ENCODE assay signal across 26 mouse cellular contexts in genomic region chr1:63401130-63401529, GRCm38 (mm10). TPM values are rescaled to one million over a fixed set of nuclear protein-coding genes. Genes with fewer than 3 reads are reported as not detected.
DNase-seq lines count a peak whose midpoint lies in the region; ATAC-seq lines count a peak whose summit lies in the region.
"Had no signal": no experiment of that assay in that cellular context is flagged by ENCODE, and none has a peak within 500 bp of the region (broad histone marks: within the 10 kb centered on the region; RNA-seq: fewer than 3 reads in every experiment).

No protein-coding gene starts in this region.

- H3K27ac ChIP-seq in forebrain, embryonic 14.5 days (ENCODE audit: low read depth, low read length) = no peak overlapping the region
- H3K27ac ChIP-seq in forebrain, embryonic 12.5 days = no peak overlapping the region
- H3K27ac ChIP-seq: embryonic facial prominence, embryonic 15.5 days; heart, embryonic 15.5 days; hindbrain, embryonic 13.5 days had no signal

- no peak for ATAC-seq in forebrain, embryonic 14.5 days
- no peak for ATAC-seq in forebrain, embryonic 12.5 days (ENCODE audit: low FRiP score)
- ATAC-seq: CD4-positive, CD25-positive, alpha-beta regulatory T cell, adult 4 months; intestine, embryonic 16.5 days had no signal

- H3K9me3 ChIP-seq in forebrain, embryonic 14.5 days (replicated peaks; ENCODE audit: control insufficient read depth, low read length) = no peaks in the 10 kb centered on the region
- no peaks in the 10 kb centered on the region for H3K9me3 ChIP-seq in forebrain, embryonic 12.5 days
- H3K9me3 ChIP-seq: embryonic facial prominence, embryonic 15.5 days; G1E; heart, embryonic 15.5 days; hindbrain, embryonic 13.5 days had no signal

- 50% methylated on average over 5 of the region's 5 CpGs for WGBS in forebrain, embryonic 14.5 days
- 67% methylated on average over 5 of the region's 5 CpGs for WGBS in forebrain, embryonic 12.5 days

- H3K4me1 ChIP-seq in forebrain, embryonic 14.5 days (ENCODE audit: control insufficient read depth, insufficient read depth, low read length) = no peaks in the 10 kb centered on the region
- no peaks in the 10 kb centered on the region for H3K4me1 ChIP-seq in forebrain, embryonic 12.5 days
- H3K4me1 ChIP-seq: embryonic facial prominence, embryonic 15.5 days; heart, embryonic 15.5 days; hindbrain, embryonic 13.5 days had no signal

- H3K27me3 ChIP-seq in forebrain, embryonic 14.5 days (replicated peaks; ENCODE audit: control insufficient read depth, insufficient read depth, low read length) = no peaks in the 10 kb centered on the region
- H3K27me3 ChIP-seq in forebrain, embryonic 12.5 days = no peaks in the 10 kb centered on the region
- H3K27me3 ChIP-seq: embryonic facial prominence, embryonic 15.5 days; heart, embryonic 15.5 days; hindbrain, embryonic 13.5 days had no signal

- H3K4me3 ChIP-seq in forebrain, embryonic 14.5 days (ENCODE audit: low read depth, low read length) = no peak overlapping the region
- no peak overlapping the region for H3K4me3 ChIP-seq in forebrain, embryonic 12.5 days (replicated peaks)
- H3K4me3 ChIP-seq: embryonic facial prominence, embryonic 15.5 days; erythroblast, embryonic 14.5 days; heart, embryonic 15.5 days; hindbrain, embryonic 13.5 days had no signal

- H3K4me2 ChIP-seq in forebrain, embryonic 14.5 days (ENCODE audit: low read length) = no peak overlapping the region
- H3K4me2 ChIP-seq in forebrain, embryonic 12.5 days = no peak overlapping the region
- H3K4me2 ChIP-seq: embryonic facial prominence, embryonic 15.5 days; heart, embryonic 11.5 days; heart, embryonic 15.5 days; hindbrain, embryonic 13.5 days had no signal

- no peak overlapping the region for H3K9ac ChIP-seq in forebrain, embryonic 14.5 days (ENCODE audit: low read length)
- no peak overlapping the region for H3K9ac ChIP-seq in forebrain, embryonic 12.5 days
- H3K9ac ChIP-seq: embryonic facial prominence, embryonic 15.5 days; heart, embryonic 15.5 days; hindbrain, embryonic 13.5 days had no signal

- DNase-seq in adrenal gland, adult (ENCODE audit: inconsistent age in 2 of 2, low spot score in 1 of 2) = peak; percentile 34 to 70
- no peak for DNase-seq in adrenal gland, postnatal 4 days (ENCODE audit: low spot score in 2 of 2)
- DNase-seq in forebrain, embryonic 14.5 days (ENCODE audit: low spot score) = peak; percentile 27
- peak; percentile 9 to 28 for DNase-seq in layer of hippocampus, postnatal 10 days (ENCODE audit: low spot score in 2 of 2)
- DNase-seq in layer of hippocampus, postnatal 36 days = no peak
- DNase-seq in adrenal gland, postnatal 25 days = peak; percentile 15
- DNase-seq in spleen, postnatal 4 days (ENCODE audit: low spot score in 2 of 2) = no peak
- DNase-seq: B cell, adult 2 months; cerebellum, adult 11-12 months; cerebellum, adult 9-10 months; embryo, embryonic 11 days; gastrocnemius, postnatal 10 days; heart, adult 18-20 months; heart, postnatal 14 days; kidney, adult 2 months had no signal

- H3K36me3 ChIP-seq in forebrain, embryonic 14.5 days (ENCODE audit: control insufficient read depth, insufficient read depth, low read length) = no peaks in the 10 kb centered on the region
- no peaks in the 10 kb centered on the region for H3K36me3 ChIP-seq in forebrain, embryonic 12.5 days (replicated peaks)
- H3K36me3 ChIP-seq: embryonic facial prominence, embryonic 15.5 days; G1E; heart, embryonic 15.5 days; hindbrain, embryonic 13.5 days had no signal

RNA-seq across cellular contexts. Expression of gene Adam23, which starts 44.6 kb away (rescaled TPM):
- 10 to 100 TPM; 18.5 to 21.2 TPM for total RNA-seq in adrenal gland, postnatal 4 days (2021)
- 6.6 and 8.2 TPM in 2 replicates for polyA plus RNA-seq in forebrain, embryonic 14.5 days (2014; fragmentation: Nextera tagmentation; extraction: Ambion mirVana)
- 11.5 and 13.4 TPM in 2 replicates for polyA plus RNA-seq in forebrain, embryonic 12.5 days (2016; fragmentation: Nextera tagmentation; extraction: Ambion mirVana)
- total RNA-seq in layer of hippocampus, postnatal 10 days (2021) = 100 to 1,000 TPM; 173 to 177 TPM
- 100 to 1,000 TPM; 118 to 122 TPM for total RNA-seq in layer of hippocampus, postnatal 36 days (2021)
- 13.3 and 14.0 TPM in 2 replicates for total RNA-seq in adrenal gland, postnatal 25 days (2021)
- total RNA-seq: common myeloid progenitor, adult 5-6 weeks; hematopoietic stem cell, adult 5-6 weeks had no signal
- polyA plus RNA-seq: erythroblast, embryonic 14.5 days; G1E had no signal

Comparison
In these comparisons a context has a peak if more than half of its experiments do, and no peak if none do; other contexts are left out.
1. DNase-seq: peak in adrenal gland, adult (2 of 2), forebrain, embryonic 14.5 days (single experiment), layer of hippocampus, postnatal 10 days (2 of 2) and adrenal gland, postnatal 25 days (single experiment); none in adrenal gland, postnatal 4 days (0 of 2), layer of hippocampus, postnatal 36 days (0 of 2) and spleen, postnatal 4 days (0 of 2).